Mouse (Mus musculus): ENCODE results near the gene Gm26661. TPM values are rescaled to one million over a fixed set of nuclear protein-coding genes. Genes with fewer than 3 reads are reported as not detected.

Gene Gm26661
- polyA plus RNA-seq, 1 experiment from 2014 or later = not detected

Other genes starting within 250 kb of the Gm26661 start
- 0.22 and 0.43 TPM in 2 replicates for gene Gm3558, start 223.0 kb upstream of the Gm26661 start, polyA plus RNA-seq (2015; fragmentation: Nextera tagmentation; extraction: Ambion mirVana)
- gene Gm10338, start 196.0 kb upstream of the Gm26661 start, polyA plus RNA-seq (2015; fragmentation: Nextera tagmentation; extraction: Ambion mirVana) = not detected in 2 replicates
- not detected in 2 replicates for gene Gm10128, start 147.6 kb upstream of the Gm26661 start, polyA plus RNA-seq (2015; fragmentation: Nextera tagmentation; extraction: Ambion mirVana)
- gene Flnb, start 26.4 kb downstream of the Gm26661 start, polyA plus RNA-seq (2015; fragmentation: Nextera tagmentation; extraction: Ambion mirVana) = 7.5 and 8.5 TPM in 2 replicates
- not detected in 2 replicates for gene Gm45521, start 165.7 kb downstream of the Gm26661 start, polyA plus RNA-seq (2015; fragmentation: Nextera tagmentation; extraction: Ambion mirVana)
- gene Dnase1l3, start 203.0 kb downstream of the Gm26661 start, polyA plus RNA-seq (2015; fragmentation: Nextera tagmentation; extraction: Ambion mirVana) = 0.05 and 0.13 TPM in 2 replicates
- gene Abhd6, start 211.3 kb downstream of the Gm26661 start, polyA plus RNA-seq (2015; fragmentation: Nextera tagmentation; extraction: Ambion mirVana) = 10.4 and 12.5 TPM in 2 replicates